Mouse (Mus musculus) adrenal gland, adult (tissue): ENCODE results near the gene Alg3.
A peak's percentile ranks its signal among the peaks of the same experiment; 100 is the strongest.

Source experiments
- DNase-seq, 2 experiments: peaks; one replicate each; pipeline ENCODE4 v3.0.0; 2022 to 2023; ENCODE audit warnings: low spot score in 1 of 2; ENCODE audit not compliant: inconsistent age in 2 of 2

Alg3 gene

GRCm38 (mm10) chr16:20611357-20612227 is at the start of gene Alg3, which contains the start of the genes Eef1akmt4 and Gm49333:
TSS of gene Alg3 (minus strand) at chr16:20611735.
TSS of gene Eef1akmt4 (plus strand) at chr16:20611593.
TSS of gene Gm49333 (plus strand) at chr16:20611610.
- peak; percentile 92 to 97 for DNase-seq

- no peak for DNase-seq
Measured at GRCm38 (mm10) chr16:20657661-20658060, 46.1 kb upstream of the Alg3 start.

- no peak for DNase-seq
Measured at GRCm38 (mm10) chr16:20653315-20653714, 41.8 kb upstream of the Alg3 start.

- no peak for DNase-seq
Measured at GRCm38 (mm10) chr16:20651947-20652310, 40.4 kb upstream of the Alg3 start.

- peak; percentile 97 to 99 for DNase-seq
Measured at GRCm38 (mm10) chr16:20651076-20651946, 39.8 kb upstream of the Alg3 start, which contains the start of gene Psmd2. TSS of gene Psmd2 (plus strand) at chr16:20651652.

GRCm38 (mm10) chr16:20643911-20644310 is 32.4 kb upstream of the Alg3 start:
- peak; percentile 81 to 89 for DNase-seq

- DNase-seq = peak; percentile 75 to 91
Measured at GRCm38 (mm10) chr16:20642161-20642560, 30.6 kb upstream of the Alg3 start.

GRCm38 (mm10) chr16:20638367-20638766 is 26.8 kb upstream of the Alg3 start:
- DNase-seq = no peak

GRCm38 (mm10) chr16:20637410-20637809 is 25.9 kb upstream of the Alg3 start:
- DNase-seq = no peak

GRCm38 (mm10) chr16:20629731-20630634 is 18.4 kb upstream of the Alg3 start, which contains the start of gene Ece2:
TSS of gene Ece2 (plus strand) at chr16:20629828.
- DNase-seq = peak; percentile 53 to 78

- DNase-seq = no peak
Measured at GRCm38 (mm10) chr16:20628871-20629391, 17.4 kb upstream of the Alg3 start.

GRCm38 (mm10) chr16:20623211-20623610 is 11.7 kb upstream of the Alg3 start:
- peak in 1 of 2 experiments; percentile 74 for DNase-seq

- peak; percentile 92 to 96 for DNase-seq
Measured at GRCm38 (mm10) chr16:20621991-20622685, 10.6 kb upstream of the Alg3 start.

GRCm38 (mm10) chr16:20621191-20621990 is 9.9 kb upstream of the Alg3 start, which contains the start of gene Camk2n2:
TSS of gene Camk2n2 (minus strand) at chr16:20621287.
- DNase-seq = peak; percentile 86 to 93

GRCm38 (mm10) chr16:20620751-20621190 is 9.2 kb upstream of the Alg3 start:
- DNase-seq = peak in 1 of 2 experiments; percentile 88

GRCm38 (mm10) chr16:20620399-20620735 is 8.8 kb upstream of the Alg3 start:
- no peak for DNase-seq

GRCm38 (mm10) chr16:20619541-20620398 is 8.2 kb upstream of the Alg3 start:
- peak; percentile 45 to 78 for DNase-seq
